Mouse (Mus musculus) E14TG2a.4 (cell line): ENCODE measurements around the gene Trim45.

Experiments used
- CTCF ChIP-seq: conservative IDR thresholded peaks from 2 replicates; pipeline ENCODE4 v1.5.1; 2014; ENCODE audit warnings: low read length
- POU5F1 ChIP-seq: IDR thresholded peaks from 2 replicates; pipeline ENCODE4 v1.6.1; 2014; ENCODE audit warnings: low read length, borderline replicate concordance

GRCm38 (mm10) chr3:100911498-100912213 is 10.3 kb upstream of the Trim45 start:
- TF ChIP-seq CTCF (no peak), POU5F1 (no peak)
